Mouse (Mus musculus): ENCODE measurements around the gene 4933402J07Rik. TPM values are rescaled to one million over a fixed set of nuclear protein-coding genes. Genes with fewer than 3 reads are reported as not detected.

4933402J07Rik gene
- total and polyA plus RNA-seq, 2 experiments, result not detected

DNA sequence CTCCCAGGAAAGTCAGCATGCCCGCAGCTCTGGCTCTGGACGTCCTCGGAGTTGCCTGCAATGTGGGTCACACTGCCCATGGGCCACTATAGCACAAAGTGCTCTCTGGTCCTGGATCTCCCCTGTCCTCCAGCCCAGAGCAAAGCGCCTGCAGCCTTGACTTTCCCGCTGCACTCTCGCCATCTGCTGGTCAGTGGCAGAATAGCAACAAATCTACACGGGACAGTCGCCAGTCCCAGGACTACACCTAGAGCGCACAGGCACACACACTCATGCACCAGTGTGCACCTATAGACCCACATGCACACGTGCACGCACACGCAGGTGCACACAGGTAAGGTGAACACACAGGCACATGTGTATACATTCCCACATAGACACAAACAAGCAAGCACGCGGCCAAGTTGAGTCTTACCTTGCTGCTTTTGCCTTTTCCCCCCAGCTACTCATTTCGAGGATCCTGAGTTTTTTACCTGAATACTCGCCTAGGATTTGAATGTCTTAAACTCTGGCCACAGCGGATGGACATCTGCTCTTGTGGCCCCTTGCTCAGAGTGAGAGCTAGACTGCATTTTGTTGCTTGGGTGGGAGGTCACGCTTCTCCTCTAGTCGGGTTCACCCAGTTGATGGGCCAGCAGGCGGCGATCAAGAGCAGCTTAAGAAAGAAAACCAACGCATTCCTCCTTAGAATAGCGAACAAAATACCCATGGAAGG lies 26.9 kb upstream of the 4933402J07Rik start:
- DNase-seq (ENCODE audit: extremely low read depth, low read depth, low spot score), result peak; percentile 33
- no peaks in the 10 kb centered on the region for H3K36me3 ChIP-seq (ENCODE audit: control insufficient read depth, insufficient read depth, low read length)
- H3K27ac ChIP-seq (replicated peaks; ENCODE audit: insufficient read depth, low read depth, low read length), result no peak overlapping the region
- no peak overlapping the region for H3K4me3 ChIP-seq (ENCODE audit: insufficient read depth, low read depth, low read length)
- H3K79me2 ChIP-seq (ENCODE audit: control insufficient read depth, insufficient read depth, low read length), result no peaks in the 10 kb centered on the region
- H3K9ac ChIP-seq (ENCODE audit: low read depth, low read length), result no peak overlapping the region
- no peaks in the 10 kb centered on the region for H3K27me3 ChIP-seq (ENCODE audit: control insufficient read depth, insufficient read depth, low read length)
- no peaks in the 10 kb centered on the region for H3K4me1 ChIP-seq (ENCODE audit: control insufficient read depth, insufficient read depth, low read length)
- TF ChIP-seq POLR2A (IDR thresholded peaks at IDR 0.05; ENCODE audit: extremely low read depth, insufficient read depth, low read length) (no peak), CTCF (IDR thresholded peaks at IDR 0.05; ENCODE audit: low read depth, low read length) (peak; percentile 94)
- WGBS, result 8% methylated on average over 23 of the region's 23 CpGs

DNA sequence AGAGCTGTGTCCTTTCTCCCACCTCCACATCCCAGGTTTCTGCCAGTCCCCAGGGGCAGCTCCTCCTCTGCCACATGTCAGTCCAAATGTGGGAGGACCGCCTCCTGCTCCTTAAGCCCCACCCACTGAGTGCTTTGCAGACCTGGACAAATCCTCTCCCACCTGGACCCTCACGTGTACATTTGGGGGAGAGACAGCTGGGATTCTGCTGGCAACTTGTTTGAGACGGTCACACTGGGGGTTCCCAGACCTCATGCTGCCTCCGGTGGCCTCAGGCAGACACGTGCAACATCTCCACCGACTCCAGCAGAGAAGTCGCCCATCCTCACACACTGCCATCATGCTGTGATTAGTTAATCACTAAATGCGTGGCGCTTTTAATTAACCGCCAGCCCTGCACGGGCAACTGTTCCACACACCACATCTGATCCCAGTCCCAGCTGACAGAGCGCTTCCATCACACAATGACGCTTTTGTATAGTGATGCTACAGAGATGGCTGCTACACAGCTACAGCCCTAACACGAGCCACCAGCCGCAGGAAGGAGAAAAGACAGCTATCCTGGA lies 23.7 kb upstream of the 4933402J07Rik start:
- Histone ChIP-seq H3K4me3 (ENCODE audit: insufficient read depth, low read depth, low read length) (no peak overlapping the region), H3K27me3 (ENCODE audit: control insufficient read depth, insufficient read depth, low read length) (no peaks in the 10 kb centered on the region), H3K27ac (replicated peaks; ENCODE audit: insufficient read depth, low read depth, low read length) (no peak overlapping the region), H3K79me2 (ENCODE audit: control insufficient read depth, insufficient read depth, low read length) (no peaks in the 10 kb centered on the region), H3K36me3 (ENCODE audit: control insufficient read depth, insufficient read depth, low read length) (no peaks in the 10 kb centered on the region), H3K4me1 (ENCODE audit: control insufficient read depth, insufficient read depth, low read length) (no peaks in the 10 kb centered on the region), H3K9ac (ENCODE audit: low read depth, low read length) (no peak overlapping the region)
- no peak for DNase-seq (ENCODE audit: extremely low read depth, low read depth, low spot score)
- 30% methylated on average over 15 of the region's 15 CpGs for WGBS
- TF ChIP-seq POLR2A (IDR thresholded peaks at IDR 0.05; ENCODE audit: extremely low read depth, insufficient read depth, low read length), result no peak
- TF ChIP-seq CTCF (IDR thresholded peaks at IDR 0.05; ENCODE audit: low read depth, low read length), result no peak

- no peaks in the 10 kb centered on the region for H3K79me2 ChIP-seq (ENCODE audit: control insufficient read depth, insufficient read depth, low read length)
- WGBS, result 58% methylated on average over 4 of the region's 4 CpGs
- H3K4me3 ChIP-seq (ENCODE audit: insufficient read depth, low read depth, low read length), result no peak overlapping the region
- no peaks in the 10 kb centered on the region for H3K36me3 ChIP-seq (ENCODE audit: control insufficient read depth, insufficient read depth, low read length)
- no peaks in the 10 kb centered on the region for H3K4me1 ChIP-seq (ENCODE audit: control insufficient read depth, insufficient read depth, low read length)
- H3K27me3 ChIP-seq (ENCODE audit: control insufficient read depth, insufficient read depth, low read length), result no peaks in the 10 kb centered on the region; the same call in 1 of the 2 replicates
- DNase-seq (ENCODE audit: extremely low read depth, low read depth, low spot score), result no peak
- H3K9ac ChIP-seq (ENCODE audit: low read depth, low read length), result no peak overlapping the region
- no peak overlapping the region for H3K27ac ChIP-seq (replicated peaks; ENCODE audit: insufficient read depth, low read depth, low read length)
- TF ChIP-seq CTCF (IDR thresholded peaks at IDR 0.05; ENCODE audit: low read depth, low read length) (no peak), POLR2A (IDR thresholded peaks at IDR 0.05; ENCODE audit: extremely low read depth, insufficient read depth, low read length) (no peak)
Observed at GRCm38 (mm10) chr8:87549881-87550280, 13.8 kb upstream of the 4933402J07Rik start.

DNA sequence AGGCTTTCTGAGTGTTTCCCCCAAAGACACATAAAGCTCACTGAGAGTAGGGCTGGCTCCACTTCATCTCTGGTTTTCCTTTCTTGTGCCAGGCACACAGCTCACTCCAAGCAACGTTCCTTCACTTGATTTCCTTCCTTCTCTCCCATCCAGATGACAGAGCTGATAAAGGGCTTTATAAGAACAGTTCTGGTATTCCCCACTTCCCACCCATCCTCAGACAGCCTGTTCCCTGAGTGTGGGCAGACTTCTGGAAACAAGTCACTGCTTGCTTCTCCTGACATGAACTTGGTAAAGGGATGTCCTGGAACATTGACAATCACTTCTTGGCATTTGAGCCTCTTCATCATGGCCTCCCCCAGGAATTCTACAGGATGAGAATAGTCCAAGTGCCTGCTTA lies 10.9 kb upstream of the 4933402J07Rik start:
- Histone ChIP-seq H3K9ac (ENCODE audit: low read depth, low read length) (no peak overlapping the region), H3K27me3 (ENCODE audit: control insufficient read depth, insufficient read depth, low read length) (no peaks in the 10 kb centered on the region; the same call in 1 of the 2 replicates), H3K36me3 (ENCODE audit: control insufficient read depth, insufficient read depth, low read length) (no peaks in the 10 kb centered on the region), H3K27ac (replicated peaks; ENCODE audit: insufficient read depth, low read depth, low read length) (no peak overlapping the region), H3K4me1 (ENCODE audit: control insufficient read depth, insufficient read depth, low read length) (no peaks in the 10 kb centered on the region), H3K4me3 (ENCODE audit: insufficient read depth, low read depth, low read length) (no peak overlapping the region), H3K79me2 (ENCODE audit: control insufficient read depth, insufficient read depth, low read length) (no peaks in the 10 kb centered on the region)
- 41% methylated on average over 1 of the region's 1 CpGs for WGBS
- no peak for DNase-seq (ENCODE audit: extremely low read depth, low read depth, low spot score)
- TF ChIP-seq CTCF (IDR thresholded peaks at IDR 0.05; ENCODE audit: low read depth, low read length) (no peak), POLR2A (IDR thresholded peaks at IDR 0.05; ENCODE audit: extremely low read depth, insufficient read depth, low read length) (no peak)

GRCm38 (mm10) chr8:87560801-87561200 lies 2.9 kb upstream of the 4933402J07Rik start:
- Histone ChIP-seq H3K36me3 (ENCODE audit: control insufficient read depth, insufficient read depth, low read length) (no peaks in the 10 kb centered on the region), H3K27me3 (ENCODE audit: control insufficient read depth, insufficient read depth, low read length) (no peaks in the 10 kb centered on the region), H3K27ac (replicated peaks; ENCODE audit: insufficient read depth, low read depth, low read length) (no peak overlapping the region), H3K4me1 (ENCODE audit: control insufficient read depth, insufficient read depth, low read length) (no peaks in the 10 kb centered on the region), H3K9ac (ENCODE audit: low read depth, low read length) (no peak overlapping the region), H3K4me3 (ENCODE audit: insufficient read depth, low read depth, low read length) (no peak overlapping the region), H3K79me2 (ENCODE audit: control insufficient read depth, insufficient read depth, low read length) (no peaks in the 10 kb centered on the region)
- DNase-seq (ENCODE audit: extremely low read depth, low read depth, low spot score), result no peak
- no peak for TF ChIP-seq POLR2A (IDR thresholded peaks at IDR 0.05; ENCODE audit: extremely low read depth, insufficient read depth, low read length)
- TF ChIP-seq CTCF (IDR thresholded peaks at IDR 0.05; ENCODE audit: low read depth, low read length), result no peak
- 48% methylated on average over 2 of the region's 2 CpGs for WGBS

GRCm38 (mm10) chr8:87569203-87569602 lies 5.5 kb downstream of the 4933402J07Rik start:
- WGBS, result 81% methylated on average over 5 of the region's 5 CpGs
- TF ChIP-seq POLR2A (IDR thresholded peaks at IDR 0.05; ENCODE audit: extremely low read depth, insufficient read depth, low read length) (no peak), CTCF (IDR thresholded peaks at IDR 0.05; ENCODE audit: low read depth, low read length) (no peak)
- Histone ChIP-seq H3K79me2 (ENCODE audit: control insufficient read depth, insufficient read depth, low read length) (no peaks in the 10 kb centered on the region), H3K36me3 (ENCODE audit: control insufficient read depth, insufficient read depth, low read length) (no peaks in the 10 kb centered on the region), H3K4me1 (ENCODE audit: control insufficient read depth, insufficient read depth, low read length) (no peaks in the 10 kb centered on the region), H3K27me3 (ENCODE audit: control insufficient read depth, insufficient read depth, low read length) (no peaks in the 10 kb centered on the region), H3K4me3 (ENCODE audit: insufficient read depth, low read depth, low read length) (no peak overlapping the region), H3K27ac (replicated peaks; ENCODE audit: insufficient read depth, low read depth, low read length) (no peak overlapping the region), H3K9ac (ENCODE audit: low read depth, low read length) (no peak overlapping the region)
- DNase-seq (ENCODE audit: extremely low read depth, low read depth, low spot score), result no peak

Data from liver, adult 2 months (tissue).